Mouse (Mus musculus) lung, postnatal 10 days (tissue): Measurements from ENCODE around the gene Kif18b.

Experiments
- DNase-seq: peaks from one replicate; pipeline ENCODE4 v3.0.0; 2021

Gene Kif18b

DNA sequence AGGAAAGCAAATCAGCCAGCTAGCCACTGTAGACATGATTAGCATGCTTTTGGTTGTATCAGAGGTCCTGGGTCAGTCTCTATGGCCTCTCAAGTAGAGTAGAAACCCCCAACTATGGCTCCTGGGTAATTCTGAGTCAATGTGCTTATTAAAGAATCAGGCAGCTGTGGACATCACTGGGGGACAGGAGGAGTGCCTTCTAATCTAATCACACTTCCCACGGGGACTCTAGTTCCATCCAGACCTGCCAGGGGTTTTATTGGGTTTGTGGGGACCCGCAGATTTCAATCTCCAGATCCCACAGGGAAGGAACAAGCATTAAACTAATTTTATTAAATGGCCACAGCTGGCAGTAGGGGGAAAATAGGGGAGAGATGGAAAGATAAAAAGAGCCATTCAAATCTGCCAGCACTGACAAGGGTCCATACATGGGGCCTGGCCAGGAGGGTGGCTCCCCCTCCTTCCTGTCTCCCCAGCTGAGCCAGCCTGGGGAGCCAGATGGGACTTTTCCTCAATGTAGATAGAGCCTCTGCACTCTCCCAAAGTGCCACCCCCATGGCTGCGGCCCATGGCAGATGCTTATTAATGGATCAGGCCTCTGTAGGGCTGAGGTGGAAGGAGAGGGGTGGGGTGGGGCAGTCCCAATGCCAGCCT, 12.7 kb upstream of the Kif18b start:
- DNase-seq = no peak

DNA sequence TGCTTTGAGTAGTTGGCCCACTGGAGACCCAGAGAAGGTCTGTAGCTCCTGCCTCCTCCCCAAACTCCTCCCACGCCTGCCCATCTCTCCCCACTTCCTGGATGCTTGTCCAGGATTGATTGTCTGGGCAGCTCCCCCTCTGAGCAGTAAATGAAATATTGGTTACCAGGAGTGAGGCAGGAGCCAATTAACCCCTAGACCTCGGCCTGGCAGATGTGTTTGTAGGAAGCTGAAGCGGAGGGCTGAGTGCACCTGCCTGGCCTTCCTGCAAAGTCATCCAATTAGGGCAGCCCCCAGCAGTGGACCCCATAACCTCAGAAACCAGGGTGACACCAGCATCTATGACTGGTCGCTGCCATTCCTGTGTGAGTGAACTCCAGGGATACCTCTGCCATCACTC, 11.3 kb upstream of the Kif18b start:
- no peak for DNase-seq

DNA sequence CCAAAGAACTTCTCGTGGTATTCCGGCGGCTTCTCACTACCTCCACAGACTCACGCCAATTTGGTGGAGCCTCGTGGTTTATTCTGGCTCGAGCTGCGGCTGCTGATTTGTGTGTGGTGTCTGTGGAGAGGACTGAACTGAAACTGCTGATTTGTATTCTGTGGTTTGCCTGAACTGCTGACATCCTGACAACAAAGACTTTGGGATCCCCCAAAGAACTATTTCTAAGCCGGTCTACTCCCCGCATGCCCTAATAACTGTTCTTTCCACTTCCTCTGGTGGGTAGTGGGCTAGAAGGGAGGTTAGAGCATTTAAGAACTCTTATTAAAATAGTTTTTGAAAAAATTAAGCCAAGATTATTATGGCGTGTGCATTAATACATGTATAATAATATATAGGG, 5.7 kb upstream of the Kif18b start:
- no peak for DNase-seq

DNA sequence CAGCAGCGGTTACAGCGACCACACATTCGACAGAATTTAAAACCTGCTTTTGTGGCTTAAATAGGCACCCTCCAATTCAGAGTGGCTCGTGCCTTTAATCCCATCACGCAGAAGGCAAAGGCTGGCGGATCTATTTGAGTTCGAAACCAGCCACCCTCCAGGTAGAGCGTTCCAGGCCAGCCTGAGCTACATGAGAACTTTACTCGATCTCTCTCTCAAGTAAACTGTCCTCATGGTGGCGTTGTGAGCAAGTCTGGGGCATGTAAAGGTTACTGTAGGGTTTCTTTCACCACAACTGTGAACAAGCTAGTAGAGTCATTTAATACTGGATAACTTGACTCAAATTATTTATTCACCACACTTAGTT, 410 bp upstream of the Kif18b start:
- DNase-seq = peak; percentile 74

DNA sequence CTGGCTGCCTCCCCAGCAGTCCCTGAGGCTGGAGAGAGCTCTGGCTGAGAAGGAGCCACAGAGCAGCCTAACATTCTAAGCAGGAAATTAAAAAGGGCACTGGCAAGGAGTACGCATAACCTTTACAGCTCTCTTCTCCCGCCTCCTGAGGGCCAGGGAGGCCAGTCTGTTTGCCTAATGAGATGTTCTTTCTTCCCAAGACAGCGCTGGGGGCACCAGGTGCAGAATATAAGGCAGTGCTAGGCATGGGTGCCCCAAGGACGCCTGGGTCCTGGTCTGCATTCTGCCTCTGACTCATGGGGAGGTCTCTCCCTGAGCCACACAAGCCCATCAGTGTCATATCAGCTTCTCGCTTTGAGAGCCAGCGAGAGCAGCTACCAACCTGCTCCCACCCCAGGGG, 3.4 kb downstream of the Kif18b start:
- DNase-seq = no peak

DNA sequence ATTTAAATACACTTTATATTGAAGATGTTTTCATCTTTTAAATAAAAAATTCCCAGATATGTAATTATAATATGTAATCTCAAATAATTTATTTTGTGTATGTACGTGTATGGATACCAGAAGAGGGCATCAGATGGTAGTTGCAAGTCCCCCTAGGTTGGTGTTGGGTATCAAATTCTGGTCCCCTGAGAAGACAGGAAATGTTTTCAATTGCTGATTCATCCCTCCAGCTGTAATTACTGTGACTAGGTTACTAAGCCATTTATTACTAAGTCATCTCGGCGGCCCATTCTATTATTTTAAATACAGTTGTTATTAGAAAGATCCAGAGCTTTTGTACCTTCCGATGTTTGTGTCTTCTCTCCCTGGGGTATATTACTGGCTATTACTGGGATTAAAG, 6.8 kb downstream of the Kif18b start:
- no peak for DNase-seq

DNA sequence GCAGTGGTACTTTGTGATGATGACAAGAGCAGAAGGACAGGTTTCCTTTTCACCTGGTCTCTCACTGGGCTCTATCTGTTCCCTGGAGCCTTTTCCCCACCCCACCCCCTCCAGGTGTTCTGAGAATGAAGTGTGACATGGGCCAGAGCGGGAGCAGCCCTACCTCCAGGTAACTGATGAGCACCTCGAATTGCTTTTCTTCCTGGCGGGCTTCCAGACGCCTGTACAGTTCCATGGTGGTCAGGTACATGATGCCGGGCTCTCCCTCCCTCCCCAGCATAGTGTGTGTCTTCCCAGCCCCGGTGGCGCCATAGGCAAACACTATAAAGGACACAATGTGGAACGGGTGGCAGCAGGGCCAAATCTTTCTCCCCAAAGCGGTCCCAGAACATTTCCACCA, 9.5 kb downstream of the Kif18b start:
- DNase-seq = no peak

DNA sequence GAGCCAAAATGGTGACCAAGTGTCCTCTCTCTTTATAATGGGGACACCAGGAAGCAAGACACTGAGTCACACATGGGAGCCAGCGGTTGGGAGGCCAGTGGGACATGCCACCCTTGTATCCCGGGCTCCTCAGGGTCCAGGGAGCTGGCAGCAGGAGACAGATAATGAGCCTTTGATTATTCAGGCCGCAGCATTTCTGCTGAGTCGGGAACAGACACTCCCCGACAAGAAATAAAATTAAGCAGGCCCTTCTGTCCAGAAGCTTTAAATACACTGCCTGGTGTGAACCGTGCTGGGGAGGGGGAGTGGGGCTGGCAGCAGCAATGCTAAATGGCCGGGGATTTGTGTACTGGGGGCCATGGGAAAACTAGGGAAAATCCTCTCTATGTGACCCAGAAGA, 13.5 kb downstream of the Kif18b start:
- no peak for DNase-seq

DNA sequence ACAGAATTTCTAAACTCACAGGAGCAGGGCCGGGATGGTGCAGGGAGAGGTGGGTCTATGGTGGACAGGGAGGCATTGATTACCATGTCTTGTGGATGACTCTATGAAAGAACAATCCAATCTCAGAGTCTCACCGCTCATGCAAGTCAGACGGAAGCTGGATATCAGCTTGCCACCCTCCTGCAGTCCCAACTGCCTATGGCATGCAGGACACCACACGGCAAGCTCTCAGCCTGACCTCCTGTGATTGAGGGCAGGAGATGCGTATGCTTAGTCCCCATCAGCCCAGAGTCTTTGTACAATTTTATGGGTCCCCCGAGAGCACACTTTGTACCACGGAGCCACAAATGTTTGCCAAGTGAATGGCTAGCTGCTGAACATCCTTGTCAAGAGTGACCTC, 21.3 kb downstream of the Kif18b start:
- no peak for DNase-seq

DNA sequence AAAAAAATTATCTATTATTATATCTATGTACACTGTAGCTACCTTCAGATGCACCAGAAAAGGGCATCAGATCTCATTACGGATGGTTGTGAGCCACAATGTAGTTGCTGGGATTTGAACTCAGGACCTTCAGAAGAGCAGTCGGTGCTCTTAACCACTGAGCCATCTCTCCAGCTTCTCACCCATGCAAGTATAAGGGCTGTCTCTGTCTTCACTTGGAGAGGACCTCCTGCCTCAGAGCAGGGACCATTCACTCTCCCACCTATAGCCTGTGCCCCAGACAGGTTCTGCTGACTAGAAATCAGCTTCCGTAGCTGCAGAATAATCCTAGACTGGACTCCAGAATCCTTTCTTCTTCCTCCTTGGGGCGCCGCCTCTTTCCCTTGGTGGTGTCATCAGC, 22.8 kb downstream of the Kif18b start:
- DNase-seq = no peak

DNA sequence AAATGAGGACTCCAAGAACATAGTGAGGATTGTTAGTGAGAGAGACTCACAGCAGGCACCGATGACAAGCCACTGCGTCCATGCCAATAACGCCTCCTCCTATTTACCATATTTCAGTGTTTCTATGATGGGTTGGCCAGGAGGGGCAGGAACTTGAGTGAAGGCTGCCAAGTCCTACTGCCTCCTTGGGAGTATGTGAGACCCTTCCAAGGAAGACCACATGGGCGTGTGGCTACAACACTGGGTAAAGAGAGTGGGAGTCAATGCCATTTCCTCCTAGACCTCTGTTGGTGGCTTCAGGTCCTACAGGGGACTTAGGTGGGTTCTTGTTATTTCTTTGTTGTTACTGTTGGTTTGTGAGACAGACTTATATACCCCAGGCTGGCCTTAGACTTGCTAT, 23.7 kb downstream of the Kif18b start:
- no peak for DNase-seq

DNA sequence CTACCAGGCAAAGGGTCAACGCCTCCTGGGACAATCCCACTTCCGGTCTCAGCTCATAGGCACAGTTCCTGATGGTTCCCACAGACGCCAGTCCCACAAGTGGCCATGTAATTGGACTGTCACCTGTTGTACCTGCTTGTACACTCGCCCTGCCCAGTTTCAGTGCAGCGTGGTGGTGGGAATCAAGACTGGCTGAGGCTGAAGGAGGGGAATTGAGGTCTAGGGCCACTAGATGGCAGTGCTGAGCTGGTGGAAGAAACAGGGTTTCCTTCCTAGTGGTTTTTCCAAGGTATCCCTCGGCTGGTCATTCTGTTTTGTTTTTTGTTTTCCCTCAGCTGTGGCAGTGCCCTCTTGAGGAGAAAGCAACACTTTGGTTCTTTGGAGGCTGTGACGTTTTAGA, 24.2 kb downstream of the Kif18b start, which contains the start of gene Gfap:
TSS of gene Gfap (minus strand) at position 150 of the 400 bp plus-strand sequence.
- DNase-seq = peak; percentile 91

DNA sequence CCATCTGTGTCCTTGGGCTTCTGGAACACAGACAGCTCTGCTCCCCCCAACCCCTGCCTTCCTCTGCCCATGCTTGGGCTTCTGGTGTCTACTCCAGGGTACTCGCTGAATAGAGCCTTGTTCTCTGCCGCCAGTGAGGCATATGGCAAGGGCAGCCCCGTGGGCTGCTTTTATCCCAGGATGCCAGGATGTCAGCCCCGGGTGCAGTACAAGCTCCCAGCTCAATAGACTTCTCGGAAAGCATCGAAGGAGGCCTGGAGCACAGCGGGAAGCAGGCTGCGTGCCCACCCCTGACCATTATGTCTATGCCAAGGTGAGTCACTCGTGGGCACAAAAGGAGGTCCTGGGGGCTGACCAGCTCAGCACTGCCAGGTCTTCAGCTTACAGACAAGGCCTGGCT, 26.5 kb downstream of the Kif18b start:
- no peak for DNase-seq

DNA sequence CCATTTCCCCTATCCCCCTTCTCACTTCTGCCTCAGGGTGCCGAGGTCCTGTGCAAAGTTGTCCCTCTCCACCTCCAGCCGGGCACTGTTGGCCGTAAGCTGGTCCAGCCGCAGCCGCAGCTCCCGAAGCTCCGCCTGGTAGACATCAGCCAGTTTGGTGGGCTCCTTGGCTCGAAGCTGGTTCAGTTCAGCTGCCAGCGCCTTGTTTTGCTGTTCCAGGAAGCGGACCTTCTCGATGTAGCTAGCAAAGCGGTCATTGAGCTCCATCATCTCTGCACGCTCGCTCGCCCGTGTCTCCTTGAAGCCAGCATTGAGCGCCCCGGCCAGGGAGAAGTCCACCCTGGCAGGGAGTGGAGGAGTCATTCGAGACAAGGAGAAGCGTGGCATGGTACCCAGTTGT, 28.3 kb downstream of the Kif18b start:
- DNase-seq = no peak

DNA sequence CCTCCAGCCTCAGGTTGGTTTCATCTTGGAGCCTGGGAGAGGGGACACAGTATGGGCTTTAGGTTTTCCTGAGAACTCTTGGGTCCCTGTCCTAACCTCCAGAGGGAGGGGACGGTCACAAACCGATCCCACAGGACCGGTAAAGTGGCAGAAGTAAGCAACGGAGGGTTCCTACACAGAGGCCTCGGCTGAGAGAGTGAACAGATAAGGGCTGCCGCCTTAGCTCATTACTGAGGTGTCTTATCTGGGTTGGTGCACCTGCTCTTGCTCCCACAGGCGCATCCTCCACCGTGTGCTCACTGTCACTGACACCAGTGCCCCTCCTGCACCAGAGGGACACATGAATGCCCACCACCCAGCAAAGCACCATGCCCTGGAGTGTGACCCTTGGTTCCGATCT, 29.1 kb downstream of the Kif18b start:
- DNase-seq = no peak

DNA sequence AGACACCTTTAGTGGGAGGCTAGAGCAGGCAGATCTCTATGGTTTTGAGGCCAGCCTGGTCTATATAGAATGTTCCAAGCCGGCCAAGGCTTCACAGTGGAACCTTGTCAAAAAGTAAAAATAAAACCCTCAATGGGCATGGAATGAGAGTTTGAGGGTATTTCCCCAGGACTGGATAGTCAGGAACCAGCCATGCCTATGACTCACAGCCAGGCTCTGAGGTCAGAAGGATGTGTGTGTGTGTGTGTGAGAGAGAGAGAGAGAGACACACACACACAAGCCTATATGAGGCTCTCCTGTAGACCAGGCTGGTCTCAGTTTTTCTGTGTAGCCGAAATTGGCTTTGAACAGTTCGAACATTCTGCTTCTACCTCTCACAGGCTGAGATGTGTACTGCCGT, 30.2 kb downstream of the Kif18b start:
- no peak for DNase-seq

DNA sequence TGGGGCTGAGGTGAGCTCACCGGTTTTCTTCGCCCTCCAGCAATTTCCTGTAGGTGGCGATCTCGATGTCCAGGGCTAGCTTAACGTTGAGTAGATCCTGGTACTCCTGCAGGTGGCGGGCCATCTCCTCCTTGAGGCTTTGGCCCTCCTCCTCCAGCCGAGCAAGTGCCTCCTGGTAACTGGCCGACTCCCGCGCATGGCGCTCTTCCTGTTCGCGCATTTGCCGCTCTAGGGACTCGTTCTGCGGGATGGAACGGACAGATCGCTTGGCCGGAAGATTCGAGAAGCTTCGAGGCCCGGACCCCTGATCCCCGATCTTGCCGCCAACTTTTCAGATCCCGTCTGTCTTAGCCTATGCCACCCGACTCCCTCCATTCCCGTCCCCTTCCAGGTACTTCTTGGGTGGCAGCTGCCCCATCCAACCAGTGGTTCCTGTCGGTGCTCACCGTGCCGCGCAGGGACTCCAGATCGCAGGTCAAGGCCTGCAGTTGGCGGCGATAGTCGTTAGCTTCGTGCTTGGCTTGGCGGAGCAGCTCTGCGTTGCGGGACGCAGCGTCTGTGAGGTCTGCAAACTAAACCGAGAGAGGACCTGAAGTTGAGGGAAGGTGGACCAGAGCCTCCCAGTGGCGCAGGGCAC, 31.8 kb downstream of the Kif18b start:
- peak; percentile 80 for DNase-seq

DNA sequence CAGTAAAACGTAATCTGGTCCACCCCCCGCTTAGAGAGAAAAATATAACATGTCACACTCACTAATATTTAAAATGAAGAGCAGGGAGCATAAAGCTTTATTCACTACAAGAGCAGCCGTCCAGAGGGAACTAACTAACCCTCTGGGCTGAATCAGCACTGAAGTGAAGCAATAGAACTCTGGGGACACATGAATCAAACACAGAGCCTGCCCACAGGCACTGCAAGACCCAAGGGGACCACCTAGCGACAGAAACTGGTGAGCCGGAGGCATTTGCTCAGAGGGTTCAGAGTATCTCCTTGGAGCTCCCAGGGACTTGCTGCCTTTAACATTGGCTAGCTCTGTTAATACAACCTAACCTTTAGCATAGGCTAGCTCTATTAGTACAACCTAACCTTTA, 34.8 kb downstream of the Kif18b start:
- DNase-seq = no peak

DNA sequence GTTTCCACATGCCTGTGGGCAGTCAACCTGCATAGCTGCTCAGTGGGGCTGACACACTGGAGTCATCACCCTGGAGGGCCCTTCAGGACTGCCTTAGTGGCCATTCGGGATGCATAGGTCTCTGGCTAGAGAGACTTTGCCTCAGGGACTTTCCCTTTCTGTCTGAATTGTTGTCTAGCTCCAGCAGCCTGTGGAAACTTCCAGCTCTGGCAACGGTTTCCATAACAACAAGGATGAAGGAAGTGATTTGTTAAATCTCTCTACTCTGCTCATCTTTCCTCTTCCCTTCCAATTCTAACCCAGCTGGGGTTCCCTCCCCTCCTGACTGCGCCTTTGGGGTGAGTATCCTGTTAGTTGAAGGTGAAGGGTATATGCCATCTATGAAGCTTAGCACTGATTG, 36.8 kb downstream of the Kif18b start:
- no peak for DNase-seq

DNA sequence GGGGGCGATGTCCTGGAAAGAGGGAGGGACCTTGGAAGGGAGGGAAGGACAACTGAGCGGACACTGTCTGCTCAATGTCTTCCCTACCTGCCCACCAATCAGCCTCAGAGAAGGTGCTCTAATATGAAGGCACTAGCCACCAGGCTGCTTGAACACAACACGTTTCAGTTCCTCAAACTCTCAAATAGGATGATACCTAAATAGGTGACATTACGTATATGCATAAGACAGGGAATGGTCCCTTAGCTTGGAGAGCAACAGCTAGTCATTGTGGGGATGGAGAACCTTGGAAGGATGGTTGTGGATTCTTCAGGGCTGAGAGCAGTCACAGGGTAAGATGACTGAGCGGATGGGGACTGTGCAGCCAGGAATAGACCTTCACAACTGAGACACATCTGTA, 37.5 kb downstream of the Kif18b start:
- no peak for DNase-seq

DNA sequence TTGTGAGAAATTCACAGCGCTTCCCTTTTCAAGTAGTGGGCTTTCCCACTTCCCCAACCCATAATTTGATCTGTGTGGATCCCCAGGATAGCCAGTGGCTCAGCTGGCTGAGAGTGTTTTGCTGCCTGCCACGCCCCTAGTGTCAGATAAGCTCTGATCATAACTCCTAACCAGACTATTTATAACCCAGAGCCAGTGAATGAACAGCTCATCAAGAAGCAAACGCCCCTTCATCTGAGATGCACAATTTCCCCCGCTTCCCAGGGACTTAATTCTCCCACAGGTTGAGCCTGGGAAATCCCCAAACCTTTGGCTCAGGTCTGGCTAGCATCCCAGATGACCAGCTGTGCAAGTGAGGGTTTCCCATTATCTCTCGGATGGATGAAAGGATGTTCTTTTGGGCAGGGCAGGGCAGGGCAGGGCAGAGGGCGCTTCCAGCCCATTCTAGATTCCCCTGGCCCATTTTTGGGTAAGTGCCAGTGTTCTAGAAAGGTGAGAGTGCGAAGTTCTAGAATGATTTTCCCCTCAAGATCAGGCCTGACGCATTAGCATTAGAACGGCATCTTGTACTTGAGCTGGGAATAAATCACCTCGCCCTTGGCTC, 40.2 kb downstream of the Kif18b start, which contains the start of gene Fam187a:
TSS of gene Fam187a (plus strand) at position 554 of the 604 bp plus-strand sequence.
- DNase-seq = no peak

DNA sequence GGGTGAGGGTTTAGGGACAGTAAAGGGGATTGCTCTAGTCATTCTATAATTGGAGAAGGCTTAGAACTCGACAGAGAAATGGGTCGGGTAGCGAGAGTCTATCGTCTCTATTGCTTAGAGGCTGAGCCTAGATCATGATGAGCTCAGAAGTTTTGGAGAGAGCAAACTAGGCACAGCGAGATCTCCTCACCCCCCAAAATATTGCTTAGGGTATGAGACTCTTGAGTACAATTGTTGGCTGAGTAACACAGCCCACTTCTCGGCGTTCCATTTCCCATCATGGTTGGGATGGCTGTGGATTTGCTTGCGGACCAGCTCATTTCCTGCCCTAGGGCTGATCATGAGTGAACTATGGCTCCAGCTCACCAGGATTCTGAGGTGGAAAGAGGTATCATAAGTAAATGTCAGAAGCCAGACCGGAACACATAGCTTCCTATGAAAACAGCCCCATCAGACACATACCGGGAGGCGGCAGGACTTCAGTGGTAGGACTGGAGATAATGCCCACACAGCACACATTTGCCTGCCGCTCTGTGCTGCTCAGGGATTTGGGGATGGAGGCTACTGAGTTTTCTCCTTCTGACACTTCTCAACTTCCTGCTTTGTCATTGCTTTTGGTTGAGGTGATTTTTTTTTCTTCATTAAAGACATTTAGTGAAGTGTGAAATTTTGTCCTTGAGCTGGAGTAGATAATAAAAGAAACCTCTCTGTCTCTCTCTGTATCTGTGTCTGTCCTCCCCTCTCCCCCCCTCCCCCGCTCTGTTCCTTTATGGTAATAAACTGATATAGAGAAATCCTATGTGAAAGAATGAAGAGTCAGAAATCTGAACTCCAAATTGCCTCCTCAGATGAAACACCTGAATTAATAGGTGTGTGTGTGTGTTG, 43.4 kb downstream of the Kif18b start:
- no peak for DNase-seq

DNA sequence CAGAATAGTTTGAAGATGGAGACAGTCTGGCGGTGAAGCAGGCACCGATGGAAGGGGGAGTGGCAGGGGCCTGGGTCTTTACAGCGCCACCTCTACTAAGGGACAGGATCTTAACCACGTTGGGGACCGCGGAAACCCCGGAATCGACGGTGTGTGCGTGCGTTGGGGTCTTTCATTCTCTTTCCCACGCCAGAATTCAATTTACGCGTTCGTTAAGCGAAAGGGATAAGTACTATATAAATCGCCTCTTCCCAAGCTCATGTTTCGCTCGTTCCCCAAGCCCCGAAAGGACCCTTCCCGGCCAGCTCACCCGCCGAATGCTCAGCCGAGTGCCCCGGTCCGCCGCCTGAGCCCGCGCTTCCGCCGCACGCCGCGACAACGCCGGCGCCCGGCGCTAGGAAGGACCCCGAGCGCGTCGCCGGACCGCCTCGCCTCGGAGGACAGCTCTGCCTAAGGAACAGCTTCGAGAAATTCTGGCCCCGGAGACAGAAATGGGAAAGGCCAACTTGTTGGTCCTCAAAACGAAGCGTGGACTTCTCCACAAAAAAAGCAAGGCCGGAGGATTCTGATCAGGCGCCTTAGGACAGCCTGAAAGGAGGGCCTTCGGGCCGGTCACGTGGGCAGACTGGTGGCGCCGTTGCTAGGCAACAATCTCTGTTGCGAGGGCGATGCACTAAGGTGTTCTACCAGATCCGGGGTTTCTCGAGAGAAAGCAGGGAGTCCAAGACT, 44.2 kb downstream of the Kif18b start, which contains the start of the genes Eftud2 and Ccdc103:
TSS of gene Eftud2 (minus strand) at position 401 of the 729 bp plus-strand sequence.
TSS of gene Ccdc103 (plus strand) at position 620 of the 729 bp plus-strand sequence.
- DNase-seq = peak; percentile 95
